Mouse (Mus musculus): ENCODE results near the gene Strip1.

GRCm38 (mm10) chr3:107667426-107667825, 35.9 kb upstream of the Strip1 start:
- TF ChIP-seq CTCF (IDR thresholded peaks at IDR 0.05; ENCODE audit: low read depth): no peak
- TF ChIP-seq EP300 (IDR thresholded peaks at IDR 0.05; ENCODE audit: low read depth): no peak

All from liver, embryonic 14.5 days (tissue).